Mouse (Mus musculus): ENCODE data around the gene Rccd1. TPM values are rescaled to one million over a fixed set of nuclear protein-coding genes. Genes with fewer than 3 reads are reported as not detected.

The Rccd1 gene
- polyA plus RNA-seq, 1 experiment from 2014 or later = 3.7 TPM

- TF ChIP-seq CTCF (IDR thresholded peaks at IDR 0.05; ENCODE audit: low read depth) (no peak), EP300 (optimal IDR thresholded peaks at IDR 0.05) (no peak)
- Histone ChIP-seq H3K4me3 (ENCODE audit: low read depth, low read length) (no peak overlapping the region), H3K4me1 (replicated peaks; ENCODE audit: control insufficient read depth, insufficient read depth) (no peaks in the 10 kb centered on the region), H3K27me3 (ENCODE audit: control insufficient read depth, insufficient read depth, low read length) (no peaks in the 10 kb centered on the region), H3K9me3 (ENCODE audit: control insufficient read depth, low read length) (no peaks in the 10 kb centered on the region), H3K9ac (ENCODE audit: low read length) (no peak overlapping the region), H3K27ac (replicated peaks) (no peak overlapping the region), H3K36me3 (ENCODE audit: control insufficient read depth, insufficient read depth, low read length) (peaks cover 34% of the 10 kb centered on the region), H3K4me2 (replicated peaks; ENCODE audit: low read depth) (no peak overlapping the region)
- DNase-seq (ENCODE audit: low spot score) = no peak
- 93% methylated on average over 6 of the region's 6 CpGs for whole genome bisulfite sequencing
- ATAC-seq (ENCODE audit: low FRiP score, low TSS enrichment) = no peak
Measured at GRCm38 (mm10) chr7:80285725-80286124, 38.5 kb downstream of the Rccd1 start.

DNA sequence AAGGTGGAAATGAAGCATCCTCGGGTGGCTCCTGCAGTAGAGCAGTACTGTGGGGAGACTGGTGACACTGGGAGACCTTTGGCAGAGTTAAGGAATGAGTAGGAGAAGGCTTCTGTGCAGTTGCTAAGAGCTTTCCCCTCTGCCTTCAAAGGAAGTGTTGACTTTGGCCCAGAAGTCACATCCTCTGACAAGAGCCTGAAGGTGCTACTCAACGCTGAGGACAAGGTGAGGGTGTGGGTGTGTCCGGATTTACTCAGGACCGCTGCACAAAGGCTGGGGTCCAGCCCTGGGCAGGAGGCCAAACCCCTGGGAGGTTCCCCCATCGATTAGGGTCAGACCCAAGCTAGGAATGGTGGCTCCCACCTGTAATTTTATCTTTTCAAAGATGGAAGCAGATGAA, 39.9 kb downstream of the Rccd1 start:
- ATAC-seq (ENCODE audit: low FRiP score, low TSS enrichment) = no peak
- Histone ChIP-seq H3K27me3 (ENCODE audit: control insufficient read depth, insufficient read depth, low read length) (no peaks in the 10 kb centered on the region), H3K27ac (replicated peaks) (no peak overlapping the region), H3K9ac (ENCODE audit: low read length) (no peak overlapping the region), H3K36me3 (ENCODE audit: control insufficient read depth, insufficient read depth, low read length) (peaks cover 35% of the 10 kb centered on the region), H3K4me1 (replicated peaks; ENCODE audit: control insufficient read depth, insufficient read depth) (no peaks in the 10 kb centered on the region), H3K9me3 (ENCODE audit: control insufficient read depth, low read length) (no peaks in the 10 kb centered on the region), H3K4me2 (replicated peaks; ENCODE audit: low read depth) (no peak overlapping the region), H3K4me3 (ENCODE audit: low read depth, low read length) (no peak overlapping the region)
- no peak for TF ChIP-seq CTCF (IDR thresholded peaks at IDR 0.05; ENCODE audit: low read depth)
- no peak for TF ChIP-seq EP300 (optimal IDR thresholded peaks at IDR 0.05)
- 73% methylated on average over 5 of the region's 5 CpGs for WGBS
- DNase-seq (ENCODE audit: low spot score) = no peak

DNA sequence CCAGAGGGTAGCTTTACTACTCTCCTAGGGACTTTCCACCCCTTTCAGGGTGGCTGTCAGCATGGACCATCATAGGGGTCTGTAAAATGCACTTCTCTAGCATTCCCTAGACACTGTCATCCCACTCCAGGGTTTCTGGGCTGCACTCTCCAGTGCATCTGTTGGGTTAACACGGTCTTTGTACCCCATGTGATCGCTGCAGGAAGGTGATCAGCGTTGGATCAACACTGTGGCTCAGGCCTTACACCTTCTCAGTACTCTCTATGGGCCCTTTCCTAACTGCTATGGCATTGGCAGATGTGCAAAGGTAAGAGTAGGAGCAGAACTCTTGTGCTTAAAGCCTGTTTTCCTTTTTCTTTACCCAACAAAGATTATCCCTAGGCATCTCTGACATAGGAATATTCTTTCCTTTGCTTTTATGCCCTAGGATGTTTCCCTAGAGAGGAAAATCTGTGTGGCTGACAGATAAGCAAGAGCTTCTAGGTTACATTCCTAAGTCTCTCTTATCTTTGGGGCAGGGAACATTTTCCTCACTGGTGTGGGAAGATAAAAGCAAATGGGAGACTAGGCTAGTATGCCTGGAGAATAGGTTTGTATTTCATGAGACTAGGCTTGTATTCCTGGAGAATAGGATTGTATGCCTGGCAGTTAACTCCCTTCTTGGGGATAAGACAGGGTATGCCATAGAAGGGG, 40.9 kb downstream of the Rccd1 start:
- 83% methylated on average over 3 of the region's 3 CpGs for WGBS
- Histone ChIP-seq H3K36me3 (ENCODE audit: control insufficient read depth, insufficient read depth, low read length) (peaks cover 35% of the 10 kb centered on the region), H3K27ac (replicated peaks) (no peak overlapping the region), H3K27me3 (ENCODE audit: control insufficient read depth, insufficient read depth, low read length) (no peaks in the 10 kb centered on the region), H3K9ac (ENCODE audit: low read length) (no peak overlapping the region), H3K4me2 (replicated peaks; ENCODE audit: low read depth) (no peak overlapping the region), H3K9me3 (ENCODE audit: control insufficient read depth, low read length) (no peaks in the 10 kb centered on the region), H3K4me1 (replicated peaks; ENCODE audit: control insufficient read depth, insufficient read depth) (no peaks in the 10 kb centered on the region), H3K4me3 (ENCODE audit: low read depth, low read length) (no peak overlapping the region)
- no peak for ATAC-seq (ENCODE audit: low FRiP score, low TSS enrichment)
- TF ChIP-seq CTCF (IDR thresholded peaks at IDR 0.05; ENCODE audit: low read depth) (no peak), EP300 (optimal IDR thresholded peaks at IDR 0.05) (no peak)
- DNase-seq (ENCODE audit: low spot score) = no peak

GRCm38 (mm10) chr7:80281646-80282045, 42.6 kb downstream of the Rccd1 start:
- H3K27me3 ChIP-seq (ENCODE audit: control insufficient read depth, insufficient read depth, low read length) = no peaks in the 10 kb centered on the region
- H3K27ac ChIP-seq (replicated peaks) = no peak overlapping the region
- peaks cover 28% of the 10 kb centered on the region for H3K36me3 ChIP-seq (ENCODE audit: control insufficient read depth, insufficient read depth, low read length)
- H3K9ac ChIP-seq (ENCODE audit: low read length) = no peak overlapping the region
- H3K4me2 ChIP-seq (replicated peaks; ENCODE audit: low read depth) = no peak overlapping the region
- ATAC-seq (ENCODE audit: low FRiP score, low TSS enrichment) = no peak
- 71% methylated on average over 3 of the region's 3 CpGs for WGBS
- no peak for DNase-seq (ENCODE audit: low spot score)
- H3K4me3 ChIP-seq (ENCODE audit: low read depth, low read length) = no peak overlapping the region
- H3K4me1 ChIP-seq (replicated peaks; ENCODE audit: control insufficient read depth, insufficient read depth) = no peaks in the 10 kb centered on the region
- no peaks in the 10 kb centered on the region for H3K9me3 ChIP-seq (ENCODE audit: control insufficient read depth, low read length)
- TF ChIP-seq CTCF (IDR thresholded peaks at IDR 0.05; ENCODE audit: low read depth) = no peak
- TF ChIP-seq EP300 (optimal IDR thresholded peaks at IDR 0.05) = no peak

DNA sequence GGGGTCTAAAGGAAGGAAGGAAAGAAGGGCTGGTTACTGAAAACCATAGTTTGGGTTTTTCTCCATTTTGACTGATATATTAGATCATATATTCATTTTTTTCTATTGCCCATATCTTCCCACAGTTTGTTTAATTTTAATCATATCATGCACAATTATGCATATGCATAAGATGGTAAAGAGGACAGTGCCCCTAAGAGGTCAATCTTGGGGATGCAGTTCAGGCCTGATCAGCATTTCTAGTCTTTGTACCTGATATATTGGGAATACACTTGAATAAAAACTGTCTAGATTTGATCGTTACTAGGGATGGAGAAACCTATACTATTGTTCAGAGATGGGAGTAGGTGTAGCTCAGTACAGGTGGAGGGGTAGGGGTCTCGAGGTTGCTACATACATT, 43.3 kb downstream of the Rccd1 start:
- DNase-seq (ENCODE audit: low spot score) = no peak
- peaks cover 28% of the 10 kb centered on the region for H3K36me3 ChIP-seq (ENCODE audit: control insufficient read depth, insufficient read depth, low read length)

GRCm38 (mm10) chr7:80280032-80280431, 44.2 kb downstream of the Rccd1 start:
- 82% methylated on average over 10 of the region's 10 CpGs for WGBS
- TF ChIP-seq CTCF (IDR thresholded peaks at IDR 0.05; ENCODE audit: low read depth) (no peak), EP300 (optimal IDR thresholded peaks at IDR 0.05) (no peak)
- DNase-seq (ENCODE audit: low spot score) = no peak

More for the DNA sequence above, 43.3 kb downstream of the Rccd1 start:
- Histone ChIP-seq H3K4me2 (replicated peaks; ENCODE audit: low read depth) (no peak overlapping the region), H3K9ac (ENCODE audit: low read length) (no peak overlapping the region), H3K9me3 (ENCODE audit: control insufficient read depth, low read length) (no peaks in the 10 kb centered on the region), H3K4me3 (ENCODE audit: low read depth, low read length) (no peak overlapping the region), H3K27me3 (ENCODE audit: control insufficient read depth, insufficient read depth, low read length) (no peaks in the 10 kb centered on the region), H3K27ac (replicated peaks) (no peak overlapping the region), H3K4me1 (replicated peaks; ENCODE audit: control insufficient read depth, insufficient read depth) (no peaks in the 10 kb centered on the region)
- TF ChIP-seq EP300 (optimal IDR thresholded peaks at IDR 0.05) = no peak
- TF ChIP-seq CTCF (IDR thresholded peaks at IDR 0.05; ENCODE audit: low read depth) = peak; percentile 47
- WGBS = 80% methylated on average over 2 of the region's 2 CpGs
- no peak for ATAC-seq (ENCODE audit: low FRiP score, low TSS enrichment)

More at GRCm38 (mm10) chr7:80280032-80280431, 44.2 kb downstream of the Rccd1 start:
- H3K4me3 ChIP-seq (ENCODE audit: low read depth, low read length) = no peak overlapping the region
- H3K4me1 ChIP-seq (replicated peaks; ENCODE audit: control insufficient read depth, insufficient read depth) = no peaks in the 10 kb centered on the region
- ATAC-seq (ENCODE audit: low FRiP score, low TSS enrichment) = no peak
- H3K9me3 ChIP-seq (ENCODE audit: control insufficient read depth, low read length) = no peaks in the 10 kb centered on the region
- H3K4me2 ChIP-seq (replicated peaks; ENCODE audit: low read depth) = no peak overlapping the region
- no peak overlapping the region for H3K27ac ChIP-seq (replicated peaks)
- H3K36me3 ChIP-seq (ENCODE audit: control insufficient read depth, insufficient read depth, low read length) = peaks cover 24% of the 10 kb centered on the region
- no peak overlapping the region for H3K9ac ChIP-seq (ENCODE audit: low read length)
- no peaks in the 10 kb centered on the region for H3K27me3 ChIP-seq (ENCODE audit: control insufficient read depth, insufficient read depth, low read length)
